Mouse (Mus musculus) intestine, postnatal 0 days (tissue): ENCODE results near the gene Slc17a5. TPM values are rescaled to one million over a fixed set of nuclear protein-coding genes. Genes with fewer than 3 reads are reported as not detected.
A peak's percentile ranks its signal among the peaks of the same experiment; 100 is the strongest.

Experiments
- ATAC-seq: fragments of 200-750 bp; cut with Nextera tagmentation; 2 replicates; pipeline ENCODE4 v1.8.0; 2017; ENCODE audit warnings: mild to moderate bottlenecking, moderate TSS enrichment, moderate library complexity
- H3K27ac ChIP-seq: fragments of 300-500 bp; sonication (generic); 2 replicates; pipeline ENCODE4 v1.5.1; 2014; ENCODE audit warnings: mild to moderate bottlenecking, low read depth, low read length, moderate library complexity
- H3K27me3 ChIP-seq: fragments of 300-500 bp; sonication (generic); replicated peaks from 2 replicates; pipeline ENCODE4 v1.6.1; 2014; ENCODE audit warnings: low read length, mixed read lengths; ENCODE audit not compliant: control insufficient read depth, insufficient read depth
- H3K36me3 ChIP-seq: fragments of 300-500 bp; sonication (generic); 2 replicates; pipeline ENCODE4 v1.6.1; 2014; ENCODE audit warnings: mild to moderate bottlenecking, moderate library complexity; ENCODE audit not compliant: control insufficient read depth, insufficient read depth
- H3K4me1 ChIP-seq: fragments of 300-500 bp; sonication (generic); replicated peaks from 2 replicates; pipeline ENCODE4 v1.6.1; 2014; ENCODE audit warnings: antibody characterized with exemption, low read length, mixed read lengths; ENCODE audit not compliant: control insufficient read depth, insufficient read depth
- H3K4me2 ChIP-seq: fragments of 300-500 bp; sonication (generic); replicated peaks from 2 replicates; pipeline ENCODE4 v1.6.1; 2014; ENCODE audit warnings: low read depth, mild to moderate bottlenecking, moderate library complexity
- H3K4me3 ChIP-seq: fragments of 300-500 bp; sonication (generic); 2 replicates; pipeline ENCODE4 v1.5.1; 2014; ENCODE audit warnings: low read depth, low read length
- H3K9ac ChIP-seq: fragments of 300-500 bp; sonication (generic); 2 replicates; pipeline ENCODE4 v1.6.1; 2014; ENCODE audit warnings: mild to moderate bottlenecking, low read depth, low read length
- H3K9me3 ChIP-seq: fragments of 300-500 bp; sonication (generic); 2 replicates; pipeline ENCODE4 v1.6.1; 2016; ENCODE audit warnings: mixed run types; ENCODE audit not compliant: control insufficient read depth
- CTCF ChIP-seq: sonication (generic); IDR thresholded peaks from 2 replicates; pipeline ENCODE4 v1.5.1; 2016; ENCODE audit warnings: low read depth, mild to moderate bottlenecking, control low read depth, antibody characterized with exemption, moderate library complexity
- WGBS: fragments of 180-500 bp; shearing (Covaris S2); extraction: QIAGEN DNeasy Blood & Tissue Kit; methylation state at CpG from one replicate; pipeline ENCODE4 v1.1.7; 2014; 5-methylcytosine and 5-hydroxymethylcytosine counted together
- polyA plus RNA-seq: library from polyadenylated mRNA; unstranded; fragments of >200 nt; fragmentation: Nextera tagmentation; extraction: Ambion mirVana; gene quantifications from 2 replicates; pipeline ENCODE4 v1.2.1, GENCODE M21; 2015

Gene Slc17a5
- polyA plus RNA-seq, 1 experiment from 2014 or later = 250 TPM

- Histone ChIP-seq H3K9ac (no peak overlapping the region), H3K4me1 (peaks cover 5% of the 10 kb centered on the region; the same call in 1 of the 2 replicates), H3K4me3 (no peak overlapping the region), H3K36me3 (peaks cover 6% of the 10 kb centered on the region), H3K27me3 (no peaks in the 10 kb centered on the region), H3K4me2 (peak overlapping the region; percentile 30; the same call in 1 of the 2 replicates), H3K27ac (peak overlapping the region; percentile 89), H3K9me3 (no peaks in the 10 kb centered on the region)
- 42% methylated on average over 18 of the region's 18 CpGs for WGBS
- ATAC-seq = peak; percentile 79
- no peak for TF ChIP-seq CTCF
These were observed 54.4 kb downstream of the Slc17a5 start for GRCm38 (mm10) chr9:78533296-78533935.

GRCm38 (mm10) chr9:78532341-78532819 lies 55.5 kb downstream of the Slc17a5 start:
- Histone ChIP-seq H3K4me1 (peaks cover 5% of the 10 kb centered on the region; the same call in 1 of the 2 replicates), H3K27me3 (no peaks in the 10 kb centered on the region), H3K27ac (peak overlapping the region; percentile 89), H3K36me3 (peaks cover 6% of the 10 kb centered on the region), H3K9ac (no peak overlapping the region; the same call in 1 of the 2 replicates), H3K9me3 (no peaks in the 10 kb centered on the region), H3K4me2 (peak overlapping the region; percentile 50), H3K4me3 (no peak overlapping the region)
- WGBS = 29% methylated on average over 9 of the region's 9 CpGs
- peak; percentile 71 for ATAC-seq
- no peak for TF ChIP-seq CTCF

DNA sequence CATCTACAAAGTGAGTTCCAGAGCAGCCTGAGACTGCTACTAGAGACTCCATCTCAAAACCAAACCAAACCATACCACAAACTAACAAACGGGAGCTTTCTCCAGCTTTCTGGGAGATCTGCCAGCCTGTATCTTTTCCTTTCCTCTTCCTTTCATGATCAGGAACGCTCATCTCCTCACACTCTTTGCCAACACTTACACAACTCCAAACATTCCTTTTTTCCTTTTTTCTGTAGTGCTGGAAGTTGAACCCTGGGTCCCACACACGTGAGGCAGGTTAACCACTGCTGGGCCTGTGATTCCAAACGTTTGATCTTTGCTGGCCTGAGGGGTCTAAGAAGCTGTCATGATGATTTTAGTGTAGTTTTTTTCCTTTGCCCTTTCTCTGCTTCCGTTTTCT lies 56.0 kb downstream of the Slc17a5 start:
- H3K27me3 ChIP-seq = no peaks in the 10 kb centered on the region
- no peak for TF ChIP-seq CTCF
- H3K4me1 ChIP-seq = peaks cover 5% of the 10 kb centered on the region; the same call in 1 of the 2 replicates
- H3K36me3 ChIP-seq = peaks cover 6% of the 10 kb centered on the region
- no peak for ATAC-seq
- WGBS = 21% methylated on average over 5 of the region's 5 CpGs
- peak overlapping the region; percentile 43 for H3K4me2 ChIP-seq
- peak overlapping the region; percentile 89 for H3K27ac ChIP-seq
- H3K4me3 ChIP-seq = no peak overlapping the region
- H3K9me3 ChIP-seq = no peaks in the 10 kb centered on the region
- no peak overlapping the region for H3K9ac ChIP-seq

- H3K36me3 ChIP-seq = no peaks in the 10 kb centered on the region
- no peaks in the 10 kb centered on the region for H3K9me3 ChIP-seq
- H3K4me3 ChIP-seq = peak overlapping the region; percentile 45
- ATAC-seq = peak; percentile 72
- peaks cover 5% of the 10 kb centered on the region; the same call in 1 of the 2 replicates for H3K4me1 ChIP-seq
- H3K27me3 ChIP-seq = no peaks in the 10 kb centered on the region
- peak overlapping the region; percentile 47 for H3K9ac ChIP-seq
- peak overlapping the region; percentile 72 for H3K4me2 ChIP-seq
- H3K27ac ChIP-seq = peak overlapping the region; percentile 91
- peak; percentile 91 for TF ChIP-seq CTCF
- 2% methylated on average over 16 of the region's 16 CpGs for WGBS
These were observed 60.0 kb downstream of the Slc17a5 start for GRCm38 (mm10) chr9:78527767-78528381.

DNA sequence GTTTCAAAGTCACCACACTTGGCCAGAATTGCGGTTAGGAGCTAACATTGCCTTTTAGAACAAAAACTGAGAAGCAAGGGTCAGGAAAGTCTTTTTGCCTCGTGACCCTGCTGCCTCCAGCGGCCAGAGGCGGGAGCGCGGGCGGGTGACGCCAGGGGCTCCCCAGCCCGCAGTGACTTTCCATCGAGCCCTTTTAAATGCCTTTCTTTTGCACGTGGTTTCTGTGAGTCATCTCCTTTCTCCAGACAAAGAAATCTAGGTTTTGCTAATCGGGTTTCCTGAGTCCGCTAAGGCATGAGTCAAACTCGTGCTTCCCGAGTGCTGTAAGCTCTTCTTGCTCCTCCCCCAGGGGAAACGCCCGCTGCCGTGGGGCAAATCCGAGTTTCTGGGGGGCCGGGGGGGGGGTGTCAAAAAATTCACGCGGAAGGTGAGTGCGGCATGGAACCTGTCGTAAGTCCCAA lies 60.5 kb downstream of the Slc17a5 start:
- H3K9me3 ChIP-seq = no peaks in the 10 kb centered on the region
- peak; percentile 87 for TF ChIP-seq CTCF
- peak overlapping the region; percentile 47 for H3K9ac ChIP-seq
- peak overlapping the region; percentile 72 for H3K4me2 ChIP-seq
- peak; percentile 84 for ATAC-seq
- peak overlapping the region; percentile 45 for H3K4me3 ChIP-seq
- H3K27me3 ChIP-seq = no peaks in the 10 kb centered on the region
- H3K36me3 ChIP-seq = no peaks in the 10 kb centered on the region
- peaks cover 5% of the 10 kb centered on the region; the same call in 1 of the 2 replicates for H3K4me1 ChIP-seq
- WGBS = under 1% methylated on average over 24 of the region's 24 CpGs
- H3K27ac ChIP-seq = peak overlapping the region; percentile 91

GRCm38 (mm10) chr9:78526206-78526605 lies 61.6 kb downstream of the Slc17a5 start:
- no peak for TF ChIP-seq CTCF
- Histone ChIP-seq H3K27me3 (no peaks in the 10 kb centered on the region), H3K27ac (no peak overlapping the region), H3K9me3 (no peaks in the 10 kb centered on the region), H3K4me1 (no peaks in the 10 kb centered on the region), H3K4me3 (no peak overlapping the region), H3K36me3 (no peaks in the 10 kb centered on the region), H3K4me2 (no peak overlapping the region), H3K9ac (no peak overlapping the region)
- 71% methylated on average over 2 of the region's 2 CpGs for WGBS
- ATAC-seq = no peak
